Mouse (Mus musculus) olfactory bulb, adult 2 months (tissue): ENCODE results near the gene Pabpc1l.

Experiments
- CTCF ChIP-seq: fragments of 200-500 bp; IDR thresholded peaks from 2 replicates; pipeline ENCODE4 v1.5.1; 2012; ENCODE audit warnings: low read depth, mild to moderate bottlenecking, low read length, moderate library complexity; ENCODE audit not compliant: insufficient read depth
- POLR2A ChIP-seq: fragments of 200-500 bp; IDR thresholded peaks from 2 replicates; pipeline ENCODE4 v1.6.1; 2012; ENCODE audit warnings: mild to moderate bottlenecking, low read depth, low read length, moderate library complexity; ENCODE audit not compliant: insufficient read depth

DNA sequence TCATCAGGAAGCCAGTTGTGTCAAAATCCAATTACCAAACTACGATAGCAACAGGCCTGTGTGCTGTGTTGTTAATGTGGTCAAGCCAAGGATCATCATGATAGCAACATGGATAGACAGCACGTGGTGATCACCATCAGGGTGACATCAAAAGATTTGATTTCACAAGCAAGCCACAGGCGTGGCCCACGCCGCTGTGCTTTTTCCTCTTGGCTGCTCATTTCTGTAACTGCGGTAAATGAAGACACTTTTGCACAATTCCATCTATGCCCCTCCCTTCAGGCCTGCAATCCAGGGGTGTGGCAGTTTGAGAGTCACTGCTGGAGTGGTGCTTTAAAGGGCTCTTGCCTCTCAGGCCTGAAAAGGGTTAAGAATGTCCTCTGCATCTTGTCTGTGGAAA lies 15.7 kb downstream of the Pabpc1l start:
- TF ChIP-seq POLR2A: no peak
- no peak for TF ChIP-seq CTCF
